Mouse (Mus musculus) midbrain, embryonic 11.5 days (tissue): ENCODE results near the gene Pou3f3. TPM values are rescaled to one million over a fixed set of nuclear protein-coding genes. Genes with fewer than 3 reads are reported as not detected.

Source experiments
- ATAC-seq: fragments of 200-750 bp; cut with Nextera tagmentation; 2 replicates; pipeline ENCODE4 v1.8.0; 2017; ENCODE audit warnings: moderate TSS enrichment, moderate library complexity; ENCODE audit not compliant: low FRiP score
- DNase-seq: peaks from one replicate; pipeline ENCODE4 v3.0.0; 2015; ENCODE audit warnings: low spot score; ENCODE audit errors: missing footprints
- H3K27ac ChIP-seq: fragments of 300-500 bp; sonication (generic); 2 replicates; pipeline ENCODE4 v1.5.1; 2014; ENCODE audit warnings: low read depth, low read length
- H3K27me3 ChIP-seq: fragments of 300-500 bp; sonication (generic); 2 replicates; pipeline ENCODE4 v1.6.1; 2014; ENCODE audit warnings: mild to moderate bottlenecking, low read length, moderate library complexity, mixed read lengths; ENCODE audit not compliant: control insufficient read depth, insufficient read depth
- H3K36me3 ChIP-seq: fragments of 300-500 bp; sonication (generic); 2 replicates; pipeline ENCODE4 v1.6.1; 2014; ENCODE audit warnings: mild to moderate bottlenecking, low read length, moderate library complexity, mixed read lengths; ENCODE audit not compliant: control insufficient read depth, insufficient read depth
- H3K4me1 ChIP-seq: fragments of 300-500 bp; sonication (generic); 2 replicates; pipeline ENCODE4 v1.6.1; 2014; ENCODE audit warnings: low read length; ENCODE audit not compliant: control insufficient read depth, insufficient read depth
- H3K4me2 ChIP-seq: fragments of 300-500 bp; sonication (generic); 2 replicates; pipeline ENCODE4 v1.6.1; 2014; ENCODE audit warnings: mild to moderate bottlenecking, moderate library complexity
- H3K4me3 ChIP-seq: fragments of 300-500 bp; sonication (generic); 2 replicates; pipeline ENCODE4 v1.5.1; 2014; ENCODE audit warnings: low read depth, low read length
- H3K9ac ChIP-seq: fragments of 300-500 bp; sonication (generic); 2 replicates; pipeline ENCODE4 v1.6.1; 2014; ENCODE audit warnings: low read length
- H3K9me3 ChIP-seq: fragments of 300-500 bp; sonication (generic); 2 replicates; pipeline ENCODE4 v1.6.1; 2016; ENCODE audit warnings: low read length; ENCODE audit not compliant: control insufficient read depth
- WGBS: fragments of 180-500 bp; shearing (Covaris S2); extraction: QIAGEN DNeasy Blood & Tissue Kit; methylation state at CpG from one replicate; pipeline ENCODE4 v1.1.7; 2014; 5-methylcytosine and 5-hydroxymethylcytosine counted together
- polyA plus RNA-seq: library from polyadenylated mRNA; unstranded; fragments of >200 nt; fragmentation: Nextera tagmentation; extraction: Ambion mirVana; gene quantifications from 2 replicates; pipeline ENCODE4 v1.2.1, GENCODE M21; 2014

Gene Pou3f3
- polyA plus RNA-seq, 1 experiment from 2014 or later: 26.3 TPM

DNA sequence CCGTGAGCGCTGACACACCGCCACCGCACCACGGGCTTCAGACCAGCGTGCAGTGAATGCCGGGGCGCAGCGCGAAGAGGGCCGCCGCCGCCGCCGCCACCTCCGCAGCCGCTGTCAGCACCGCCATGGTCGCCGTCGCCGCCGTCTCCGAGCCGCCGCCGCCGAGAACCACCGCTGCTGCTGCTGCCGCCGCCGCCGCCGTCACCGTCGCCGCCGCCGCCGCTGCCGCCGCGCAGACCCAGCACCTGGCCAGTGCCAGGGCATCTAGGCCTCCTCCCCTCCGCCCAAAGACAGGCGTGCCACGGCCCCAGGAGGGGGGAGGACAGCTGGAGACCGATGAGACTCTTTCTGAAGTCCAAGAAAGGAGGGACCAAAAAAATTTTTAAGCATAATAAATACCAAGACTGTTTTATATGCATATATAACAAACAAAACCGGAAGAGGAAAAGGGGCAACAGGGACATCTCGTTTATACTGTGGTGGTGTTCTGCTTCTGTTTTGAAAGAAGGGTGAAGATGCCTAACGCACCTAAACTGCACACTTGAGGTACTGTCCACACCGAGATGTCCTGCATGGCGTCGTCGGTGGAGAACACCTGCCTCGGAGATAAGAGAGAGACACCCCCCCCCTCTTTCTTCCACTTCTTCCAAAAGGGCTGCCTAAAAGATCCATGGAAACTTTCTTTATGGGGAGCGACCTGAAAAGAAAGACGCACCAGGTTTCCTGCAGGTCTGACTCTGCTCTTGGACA is 3.2 kb downstream of the Pou3f3 start:
- Histone ChIP-seq H3K4me2 (peak overlapping the region; percentile 65), H3K9ac (peak overlapping the region; percentile 100), H3K36me3 (peaks cover 18% of the 10 kb centered on the region), H3K4me3 (peak overlapping the region; percentile 100), H3K9me3 (no peaks in the 10 kb centered on the region), H3K27me3 (no peaks in the 10 kb centered on the region), H3K4me1 (peaks cover 18% of the 10 kb centered on the region), H3K27ac (peak overlapping the region; percentile 99)
- DNase-seq: peak; percentile 96
- 0% methylated on average over 45 of the region's 57 CpGs for WGBS
- no peak for ATAC-seq

DNA sequence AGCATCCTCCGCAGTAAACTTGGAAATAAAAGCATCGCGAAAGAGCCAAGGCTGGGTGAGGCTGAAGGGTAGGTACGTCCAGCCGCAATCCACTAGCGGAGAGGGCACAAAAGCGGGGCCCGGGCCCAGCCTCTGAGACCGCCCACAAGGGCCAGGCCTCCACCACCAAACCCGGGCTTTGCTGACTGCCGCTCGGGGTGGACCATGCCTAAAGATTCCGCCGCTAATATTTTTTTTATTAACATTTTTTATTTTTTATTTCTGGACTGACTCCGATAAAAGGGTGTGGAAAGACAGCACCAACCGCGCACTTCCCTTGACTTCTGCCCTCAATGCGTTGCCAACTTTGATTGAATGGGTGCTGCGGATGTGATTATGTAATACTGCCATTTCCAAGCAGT is 3.9 kb downstream of the Pou3f3 start:
- peaks cover 24% of the 10 kb centered on the region for H3K4me1 ChIP-seq
- H3K9me3 ChIP-seq: no peaks in the 10 kb centered on the region
- ATAC-seq (no peak), DNase-seq (peak; percentile 96)
- H3K27ac ChIP-seq: peak overlapping the region; percentile 99
- WGBS: under 1% methylated on average over 19 of the region's 19 CpGs
- peak overlapping the region; percentile 100 for H3K9ac ChIP-seq
- H3K4me3 ChIP-seq: peak overlapping the region; percentile 100
- H3K36me3 ChIP-seq: peaks cover 18% of the 10 kb centered on the region
- H3K27me3 ChIP-seq: no peaks in the 10 kb centered on the region
- H3K4me2 ChIP-seq: peak overlapping the region; percentile 65

DNA sequence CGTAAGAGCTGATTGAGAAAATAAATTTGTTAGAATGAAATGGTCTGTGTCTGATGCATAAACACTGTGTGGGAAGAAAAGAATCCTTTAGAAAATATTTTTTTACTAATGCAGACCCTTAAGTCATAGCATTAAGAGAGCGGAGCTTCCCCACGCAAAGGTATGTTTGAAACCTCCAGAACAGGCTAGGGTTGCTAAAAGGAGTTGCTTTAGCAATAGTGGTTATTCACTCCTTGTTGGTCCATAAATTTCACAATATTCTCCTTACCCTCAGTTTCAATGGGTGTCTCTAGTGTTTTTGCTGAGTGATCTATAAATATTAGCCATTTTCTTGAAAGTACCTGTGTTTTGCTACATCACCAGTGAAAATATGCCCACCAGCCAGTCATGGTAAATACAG is 4.6 kb downstream of the Pou3f3 start:
- no peaks in the 10 kb centered on the region for H3K27me3 ChIP-seq
- H3K4me2 ChIP-seq: peak overlapping the region; percentile 65
- peak overlapping the region; percentile 45; the same call in 1 of the 2 replicates for H3K27ac ChIP-seq
- WGBS: 5% methylated on average over 3 of the region's 3 CpGs
- peaks cover 29% of the 10 kb centered on the region for H3K4me1 ChIP-seq
- no peaks in the 10 kb centered on the region for H3K9me3 ChIP-seq
- DNase-seq: peak; percentile 93
- peak overlapping the region; percentile 100 for H3K4me3 ChIP-seq
- peak overlapping the region; percentile 72 for H3K9ac ChIP-seq
- no peak for ATAC-seq
- peaks cover 18% of the 10 kb centered on the region for H3K36me3 ChIP-seq

DNA sequence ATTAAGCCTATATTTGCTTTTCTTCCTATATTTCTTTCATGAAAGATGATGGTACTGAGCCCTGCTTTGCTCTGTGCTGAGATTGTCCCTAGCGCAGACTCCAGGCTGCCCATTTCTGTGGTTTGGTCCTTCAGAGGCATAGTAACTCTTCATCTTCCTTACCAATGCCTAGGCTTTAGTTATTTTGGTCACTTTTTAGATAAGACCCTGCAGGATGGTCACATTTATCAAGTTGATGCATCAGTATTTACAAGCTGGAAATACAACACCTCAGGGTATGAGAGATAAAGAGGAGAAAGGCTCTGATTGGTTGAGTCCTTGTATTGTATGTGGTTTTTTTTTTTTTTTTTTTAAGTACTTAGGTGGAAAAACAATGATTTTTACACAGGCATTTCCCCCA is 5.2 kb downstream of the Pou3f3 start:
- peak overlapping the region; percentile 100 for H3K4me3 ChIP-seq
- DNase-seq: peak; percentile 90
- H3K4me2 ChIP-seq: peak overlapping the region; percentile 65
- no peak for ATAC-seq
- no peak overlapping the region; the same call in 1 of the 2 replicates for H3K27ac ChIP-seq
- H3K27me3 ChIP-seq: no peaks in the 10 kb centered on the region
- H3K36me3 ChIP-seq: peaks cover 18% of the 10 kb centered on the region
- H3K9me3 ChIP-seq: no peaks in the 10 kb centered on the region
- 11% methylated on average over 1 of the region's 1 CpGs for WGBS
- peaks cover 36% of the 10 kb centered on the region for H3K4me1 ChIP-seq
- H3K9ac ChIP-seq: peak overlapping the region; percentile 72

DNA sequence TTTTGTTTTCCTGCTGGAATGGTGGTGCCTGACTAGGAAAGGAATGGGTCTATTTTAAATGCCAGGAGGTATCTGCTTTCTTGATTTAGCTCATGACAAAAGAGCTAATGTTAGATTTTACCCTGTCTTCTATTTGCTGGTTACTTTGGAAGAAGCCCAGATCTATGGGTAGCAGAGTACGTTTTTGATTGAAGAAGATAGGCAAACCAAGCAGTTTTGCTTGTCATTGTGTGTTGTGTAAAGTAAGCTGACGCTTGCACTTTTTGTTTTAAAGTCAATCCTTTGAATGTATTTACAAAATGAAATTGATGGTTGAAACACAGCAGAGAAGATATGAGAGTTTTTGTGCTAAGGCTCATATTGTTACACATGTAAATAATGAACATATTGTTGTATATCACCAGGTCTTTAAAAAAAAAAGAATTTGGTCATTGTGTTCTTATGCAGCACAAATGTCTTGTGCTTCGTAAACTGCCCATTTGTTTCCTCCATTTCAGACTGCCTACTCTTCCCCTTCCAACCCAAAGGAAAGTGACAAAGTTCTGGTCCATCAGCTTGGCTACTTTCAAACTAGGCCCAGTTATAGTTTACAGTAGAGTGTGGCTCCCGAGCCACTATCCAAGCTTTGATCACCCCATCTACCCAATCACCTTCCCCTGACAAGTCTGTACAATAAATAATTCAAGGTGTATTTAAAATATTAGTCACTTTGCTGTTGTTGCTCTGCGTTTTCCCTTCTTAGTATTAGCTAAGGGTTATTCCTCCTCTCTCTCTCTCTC is 6.5 kb downstream of the Pou3f3 start:
- peak; percentile 92 for DNase-seq
- peak overlapping the region; percentile 72 for H3K9ac ChIP-seq
- ATAC-seq: no peak
- 12% methylated on average over 5 of the region's 5 CpGs for WGBS
- peak overlapping the region; percentile 62 for H3K27ac ChIP-seq
- peak overlapping the region; percentile 100 for H3K4me3 ChIP-seq
- no peaks in the 10 kb centered on the region for H3K9me3 ChIP-seq
- H3K4me2 ChIP-seq: peak overlapping the region; percentile 65
- no peaks in the 10 kb centered on the region for H3K27me3 ChIP-seq
- H3K4me1 ChIP-seq: peaks cover 45% of the 10 kb centered on the region
- peaks cover 18% of the 10 kb centered on the region for H3K36me3 ChIP-seq

DNA sequence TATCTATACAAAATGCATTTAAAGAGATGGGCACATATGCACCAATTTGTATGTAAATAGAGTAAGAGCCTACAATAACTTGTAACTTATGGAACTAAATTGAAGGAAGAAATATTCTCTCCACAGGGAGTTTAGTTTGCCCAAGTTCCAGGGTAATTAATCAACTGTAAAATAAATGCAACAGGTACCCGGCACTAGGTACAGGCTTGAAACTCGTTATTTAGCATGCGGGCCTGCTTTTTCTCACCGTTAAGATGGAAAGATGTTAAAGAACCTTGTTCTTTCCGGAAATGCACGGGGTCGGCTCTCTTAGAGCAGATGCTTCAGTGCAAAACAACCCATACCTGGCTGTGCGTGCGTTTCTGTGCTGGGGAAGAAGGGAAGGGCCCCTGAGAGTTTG is 7.4 kb downstream of the Pou3f3 start:
- H3K27ac ChIP-seq: peak overlapping the region; percentile 77
- no peaks in the 10 kb centered on the region for H3K9me3 ChIP-seq
- H3K27me3 ChIP-seq: no peaks in the 10 kb centered on the region
- peak overlapping the region; percentile 31 for H3K4me3 ChIP-seq
- H3K4me1 ChIP-seq: peaks cover 55% of the 10 kb centered on the region
- peaks cover 13% of the 10 kb centered on the region for H3K36me3 ChIP-seq
- no peak for ATAC-seq
- peak overlapping the region; percentile 58 for H3K4me2 ChIP-seq
- peak; percentile 92 for DNase-seq
- 1% methylated on average over 9 of the region's 9 CpGs for WGBS
- H3K9ac ChIP-seq: peak overlapping the region; percentile 69

DNA sequence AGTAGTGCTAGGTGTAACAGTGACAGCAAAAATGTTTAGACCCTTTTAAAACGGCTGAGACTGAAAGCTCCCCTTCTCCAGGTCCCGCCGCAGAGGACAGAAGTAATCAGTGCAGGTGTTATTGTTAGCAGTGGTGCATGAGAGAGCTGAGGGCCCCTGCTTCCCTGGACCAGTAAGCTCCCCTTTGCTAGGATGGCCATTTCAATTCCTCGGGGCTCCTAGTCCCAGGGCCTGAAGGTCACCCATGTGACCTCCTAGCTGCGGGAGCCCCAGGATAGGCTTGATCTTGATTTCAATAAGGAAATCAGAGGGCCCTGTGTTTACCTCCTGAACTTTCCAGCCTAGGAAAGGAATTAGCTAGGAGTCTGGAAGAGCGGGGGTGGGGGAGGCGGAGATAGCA is 7.9 kb downstream of the Pou3f3 start:
- H3K36me3 ChIP-seq: peaks cover 9% of the 10 kb centered on the region
- under 1% methylated on average over 7 of the region's 7 CpGs for WGBS

DNA sequence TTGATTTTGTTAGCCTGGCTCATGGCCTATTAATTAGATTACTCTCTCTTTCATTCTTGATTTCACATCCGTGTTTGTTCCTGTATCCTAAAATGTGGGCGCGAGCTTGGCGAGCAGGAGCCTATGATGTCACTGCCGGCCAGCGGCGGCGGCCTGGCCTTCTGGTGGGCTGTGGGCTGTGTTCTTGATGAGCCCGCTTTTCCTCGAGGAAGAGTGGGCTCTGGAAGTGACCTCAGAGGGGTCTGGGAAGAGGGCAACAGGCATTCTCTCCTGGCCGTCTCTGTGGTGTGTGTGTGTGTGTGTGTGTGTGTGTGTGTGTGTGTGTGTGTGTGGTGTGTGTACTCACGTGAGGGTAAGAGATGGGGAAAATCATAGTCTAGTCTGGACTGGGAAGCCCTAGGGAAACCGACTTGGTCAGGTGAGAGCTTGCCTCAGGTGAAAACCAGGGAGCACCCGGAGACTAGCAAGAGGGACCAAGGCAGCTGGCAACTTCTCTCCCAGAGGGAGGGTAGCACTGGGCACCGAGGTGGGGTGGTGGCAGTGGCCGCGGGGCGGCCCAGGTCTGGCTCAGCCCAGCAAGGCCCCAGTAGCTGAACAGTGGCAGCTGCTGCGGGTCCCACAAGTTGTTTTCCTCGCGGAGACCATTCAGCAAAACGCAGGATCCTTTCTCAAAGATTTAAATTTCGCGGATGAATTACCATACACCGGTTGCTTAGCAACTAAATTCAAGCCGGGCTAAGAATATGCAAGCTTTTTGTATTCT is 8.5 kb downstream of the Pou3f3 start:
- Histone ChIP-seq H3K4me2 (peak overlapping the region; percentile 58), H3K4me3 (peak overlapping the region; percentile 31), H3K36me3 (peaks cover 4% of the 10 kb centered on the region; the same call in 1 of the 2 replicates), H3K4me1 (peaks cover 65% of the 10 kb centered on the region), H3K9ac (peak overlapping the region; percentile 69), H3K27ac (peak overlapping the region; percentile 77), H3K9me3 (no peaks in the 10 kb centered on the region), H3K27me3 (no peaks in the 10 kb centered on the region; the same call in 1 of the 2 replicates)
- under 1% methylated on average over 26 of the region's 26 CpGs for WGBS
- ATAC-seq (peak; percentile 83), DNase-seq (peak; percentile 96)

More for the DNA sequence above, 7.9 kb downstream of the Pou3f3 start:
- Histone ChIP-seq H3K4me1 (peaks cover 59% of the 10 kb centered on the region), H3K27me3 (no peaks in the 10 kb centered on the region), H3K4me3 (peak overlapping the region; percentile 31), H3K9ac (peak overlapping the region; percentile 69), H3K4me2 (peak overlapping the region; percentile 58), H3K27ac (peak overlapping the region; percentile 77), H3K9me3 (no peaks in the 10 kb centered on the region)
- DNase-seq: no peak
- ATAC-seq: peak; percentile 51
